Mouse (Mus musculus): Measurements from ENCODE around the gene S100a7a. TPM values are rescaled to one million over a fixed set of nuclear protein-coding genes. Genes with fewer than 3 reads are reported as not detected.

Gene S100a7a
- total and polyA plus RNA-seq, 3 experiments: 0.18 to 0.57 (median 0.29) TPM

DNA sequence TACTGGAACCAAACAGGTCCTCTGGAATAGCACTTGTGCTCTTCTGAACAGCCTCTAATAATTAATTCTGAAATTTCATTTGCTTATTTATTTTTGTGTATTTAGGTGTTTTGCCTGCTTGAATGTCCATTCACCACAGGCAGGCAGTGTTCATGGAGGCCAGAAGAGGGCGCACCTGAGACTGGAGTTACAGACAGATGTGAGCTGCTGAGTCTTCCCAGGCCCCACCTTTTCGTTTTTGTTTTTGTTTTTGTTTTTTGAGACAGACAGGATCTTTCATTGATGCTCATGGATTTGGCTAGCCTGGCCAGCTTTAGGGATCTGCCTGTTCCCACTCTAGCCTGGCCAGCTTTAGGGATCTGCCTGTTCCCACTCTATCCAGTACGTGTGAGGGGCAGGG is 9.6 kb upstream of the S100a7a start:
- no peak overlapping the region for H3K9ac ChIP-seq (ENCODE audit: low read depth, low read length)
- peak; percentile 29 to 64 for DNase-seq
- no peaks in the 10 kb centered on the region for H3K79me2 ChIP-seq (replicated peaks; ENCODE audit: control insufficient read depth, insufficient read depth, low read length)
- H3K27me3 ChIP-seq (ENCODE audit: control insufficient read depth, insufficient read depth, low read length): no peaks in the 10 kb centered on the region
- H3K4me3 ChIP-seq: no peak overlapping the region
- H3K36me3 ChIP-seq (ENCODE audit: control insufficient read depth, insufficient read depth, low read length): no peaks in the 10 kb centered on the region
- WGBS: 49% methylated on average over 3 of the region's 3 CpGs
- no peak overlapping the region for H3K27ac ChIP-seq
- intact Hi-C loops (cut with DNase I): no loop called here
- TF ChIP-seq EP300 (IDR thresholded peaks at IDR 0.05; ENCODE audit: insufficient read depth, low read depth, low read length) (no peak), CTCF (IDR thresholded peaks at IDR 0.05) (peak; percentile 76)
- H3K4me1 ChIP-seq (ENCODE audit: control insufficient read depth, insufficient read depth, low read length): no peaks in the 10 kb centered on the region

GRCm38 (mm10) chr3:90647291-90647690 is 6.5 kb upstream of the S100a7a start:
- Histone ChIP-seq H3K9ac (ENCODE audit: low read depth, low read length) (no peak overlapping the region), H3K36me3 (ENCODE audit: control insufficient read depth, insufficient read depth, low read length) (no peaks in the 10 kb centered on the region), H3K79me2 (replicated peaks; ENCODE audit: control insufficient read depth, insufficient read depth, low read length) (no peaks in the 10 kb centered on the region), H3K4me3 (no peak overlapping the region), H3K27me3 (ENCODE audit: control insufficient read depth, insufficient read depth, low read length) (no peaks in the 10 kb centered on the region), H3K4me1 (ENCODE audit: control insufficient read depth, insufficient read depth, low read length) (no peaks in the 10 kb centered on the region), H3K27ac (no peak overlapping the region)
- no peak for DNase-seq
- no peak for TF ChIP-seq CTCF (IDR thresholded peaks at IDR 0.05)
- no peak for TF ChIP-seq EP300 (IDR thresholded peaks at IDR 0.05; ENCODE audit: insufficient read depth, low read depth, low read length)
- TF ChIP-seq POLR2A (IDR thresholded peaks at IDR 0.05; ENCODE audit: insufficient read depth, low read depth, low read length): no peak
- intact Hi-C loops (cut with DNase I): no loop called here
- WGBS: 60% methylated on average over 1 of the region's 1 CpGs

GRCm38 (mm10) chr3:90648981-90649380 is 4.8 kb upstream of the S100a7a start:
- no peaks in the 10 kb centered on the region for H3K79me2 ChIP-seq (replicated peaks; ENCODE audit: control insufficient read depth, insufficient read depth, low read length)
- H3K4me1 ChIP-seq (ENCODE audit: control insufficient read depth, insufficient read depth, low read length): no peaks in the 10 kb centered on the region
- H3K27ac ChIP-seq: no peak overlapping the region
- H3K36me3 ChIP-seq (ENCODE audit: control insufficient read depth, insufficient read depth, low read length): no peaks in the 10 kb centered on the region
- no peaks in the 10 kb centered on the region for H3K27me3 ChIP-seq (ENCODE audit: control insufficient read depth, insufficient read depth, low read length)
- no peak overlapping the region for H3K9ac ChIP-seq (ENCODE audit: low read depth, low read length)
- H3K4me3 ChIP-seq: no peak overlapping the region
- no peak for DNase-seq
- intact Hi-C loops (cut with DNase I): no loop called here
- TF ChIP-seq EP300 (IDR thresholded peaks at IDR 0.05; ENCODE audit: insufficient read depth, low read depth, low read length): no peak

DNA sequence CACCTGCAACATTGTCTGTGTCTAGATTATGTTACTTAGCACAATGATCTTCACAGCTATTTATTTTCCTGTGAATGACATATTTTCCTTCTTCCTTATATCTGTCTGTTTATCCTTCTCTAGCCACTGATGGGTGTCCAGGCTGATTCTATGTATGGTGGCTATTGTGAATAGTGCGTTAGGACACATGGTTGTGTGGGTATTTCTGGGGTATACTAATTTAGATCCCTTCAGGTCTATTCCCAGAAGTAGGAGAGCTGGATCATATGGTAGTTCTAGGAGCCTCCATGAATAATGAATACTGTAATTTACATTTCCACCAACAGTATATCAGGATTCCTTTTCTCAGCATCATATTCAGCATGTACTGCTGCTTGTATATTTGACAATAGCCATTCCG is 4.0 kb upstream of the S100a7a start:
- H3K79me2 ChIP-seq (replicated peaks; ENCODE audit: control insufficient read depth, insufficient read depth, low read length): no peaks in the 10 kb centered on the region
- H3K4me1 ChIP-seq (ENCODE audit: control insufficient read depth, insufficient read depth, low read length): no peaks in the 10 kb centered on the region
- no peak overlapping the region for H3K4me3 ChIP-seq
- no peak for DNase-seq
- intact Hi-C loops (cut with DNase I): loop anchor here (5.0 kb wide), 2 partner anchors 63 to 238 kb away; no protein-coding TSS in a partner anchor
- H3K27ac ChIP-seq: no peak overlapping the region
- no peak overlapping the region for H3K9ac ChIP-seq (ENCODE audit: low read depth, low read length)
- no peaks in the 10 kb centered on the region for H3K27me3 ChIP-seq (ENCODE audit: control insufficient read depth, insufficient read depth, low read length)
- WGBS: 93% methylated on average over 2 of the region's 2 CpGs
- TF ChIP-seq EP300 (IDR thresholded peaks at IDR 0.05; ENCODE audit: insufficient read depth, low read depth, low read length) (no peak), CTCF (IDR thresholded peaks at IDR 0.05) (no peak), POLR2A (IDR thresholded peaks at IDR 0.05; ENCODE audit: insufficient read depth, low read depth, low read length) (no peak)
- no peaks in the 10 kb centered on the region for H3K36me3 ChIP-seq (ENCODE audit: control insufficient read depth, insufficient read depth, low read length)

DNA sequence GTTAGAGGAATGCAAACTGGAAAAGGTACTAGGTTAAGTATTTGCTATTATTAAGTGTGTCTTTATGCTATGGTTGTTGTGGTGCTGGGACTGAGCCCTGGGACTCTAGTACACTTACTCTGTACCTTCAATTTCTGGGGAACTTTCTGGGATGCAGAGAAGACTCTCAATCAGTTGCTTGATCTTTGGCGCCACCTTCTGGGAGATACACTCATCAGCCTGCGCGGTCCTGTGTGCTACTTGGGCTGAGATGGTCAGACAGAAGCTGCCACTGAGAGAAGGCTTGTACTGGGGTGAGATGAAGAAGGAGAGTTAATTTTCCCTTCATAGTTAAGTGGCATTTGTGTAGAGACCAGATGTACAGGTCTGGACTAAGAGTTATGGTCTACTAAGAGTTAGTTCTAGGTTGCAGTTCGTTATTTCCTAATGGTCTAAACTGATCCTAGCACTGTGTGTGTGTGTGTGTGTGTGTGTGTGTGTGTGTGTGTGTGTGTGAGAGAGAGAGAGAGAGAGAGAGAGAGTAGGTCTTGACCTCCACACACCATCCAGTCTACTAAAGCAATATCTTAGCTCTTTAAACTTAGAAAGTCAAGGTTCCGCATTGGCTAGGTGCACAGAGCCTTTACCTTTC is 824 bp upstream of the S100a7a start:
- no peaks in the 10 kb centered on the region for H3K36me3 ChIP-seq (ENCODE audit: control insufficient read depth, insufficient read depth, low read length)
- H3K9ac ChIP-seq (ENCODE audit: low read depth, low read length): no peak overlapping the region
- intact Hi-C loops (cut with DNase I): loop anchor here (1.0 to 5.0 kb wide), 4 partner anchors 66 to 241 kb away; partner anchors contain the start of gene Snapin
- H3K79me2 ChIP-seq (replicated peaks; ENCODE audit: control insufficient read depth, insufficient read depth, low read length): no peaks in the 10 kb centered on the region
- DNase-seq: peak; percentile 52 to 67
- no peaks in the 10 kb centered on the region for H3K27me3 ChIP-seq (ENCODE audit: control insufficient read depth, insufficient read depth, low read length)
- H3K27ac ChIP-seq: no peak overlapping the region
- H3K4me3 ChIP-seq: no peak overlapping the region
- TF ChIP-seq POLR2A (IDR thresholded peaks at IDR 0.05; ENCODE audit: insufficient read depth, low read depth, low read length): no peak
- 0 out of 2 replicates have a peak, but pooled peaks have one; percentile 26 for TF ChIP-seq EP300 (IDR thresholded peaks at IDR 0.05; ENCODE audit: insufficient read depth, low read depth, low read length)
- TF ChIP-seq CTCF (IDR thresholded peaks at IDR 0.05): peak; percentile 86
- 39% methylated on average over 5 of the region's 5 CpGs for WGBS
- no peaks in the 10 kb centered on the region for H3K4me1 ChIP-seq (ENCODE audit: control insufficient read depth, insufficient read depth, low read length)

DNA sequence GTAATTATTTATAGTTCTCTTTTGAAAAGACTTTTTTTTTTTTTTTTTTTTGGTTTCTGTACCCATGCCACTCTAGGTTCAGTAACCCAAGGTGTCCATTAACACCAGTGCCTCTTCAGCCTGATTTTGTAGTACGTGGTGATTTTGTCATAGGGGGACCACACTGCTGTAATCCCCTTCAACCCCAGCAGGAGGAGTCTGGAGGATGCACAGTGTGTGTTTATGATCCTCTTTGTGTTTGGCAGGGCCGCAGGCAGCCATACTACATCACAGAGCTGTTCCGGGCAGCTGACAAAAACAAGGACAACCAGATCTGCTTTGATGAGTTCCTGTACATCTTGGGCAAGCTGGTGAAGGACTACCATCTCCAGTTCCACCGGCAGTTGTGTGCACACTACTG is 3.6 kb downstream of the S100a7a start:
- Histone ChIP-seq H3K27ac (no peak overlapping the region), H3K9ac (ENCODE audit: low read depth, low read length) (no peak overlapping the region), H3K4me3 (no peak overlapping the region), H3K4me1 (ENCODE audit: control insufficient read depth, insufficient read depth, low read length) (no peaks in the 10 kb centered on the region), H3K79me2 (replicated peaks; ENCODE audit: control insufficient read depth, insufficient read depth, low read length) (no peaks in the 10 kb centered on the region), H3K36me3 (ENCODE audit: control insufficient read depth, insufficient read depth, low read length) (no peaks in the 10 kb centered on the region), H3K27me3 (ENCODE audit: control insufficient read depth, insufficient read depth, low read length) (no peaks in the 10 kb centered on the region)
- TF ChIP-seq CTCF (IDR thresholded peaks at IDR 0.05) (0 out of 2 replicates have a peak, but pooled peaks have one; percentile 15), POLR2A (IDR thresholded peaks at IDR 0.05; ENCODE audit: insufficient read depth, low read depth, low read length) (no peak), EP300 (IDR thresholded peaks at IDR 0.05; ENCODE audit: insufficient read depth, low read depth, low read length) (no peak)
- no peak for DNase-seq
- 63% methylated on average over 4 of the region's 4 CpGs for WGBS
- intact Hi-C loops (cut with DNase I): loop anchor here (1.0 kb wide), 1 partner anchor 52 kb away; no protein-coding TSS in a partner anchor

All from heart, adult 2 months (tissue).